Mouse (Mus musculus) heart, embryonic 12.5 days (tissue): ENCODE measurements around the gene Slc4a1. TPM values are rescaled to one million over a fixed set of nuclear protein-coding genes. Genes with fewer than 3 reads are reported as not detected.
A peak's percentile ranks its signal among the peaks of the same experiment; 100 is the strongest.

ENCODE experiments used
- ATAC-seq: fragments of 200-750 bp; cut with Nextera tagmentation; 2 replicates; pipeline ENCODE4 v1.8.0; 2017; ENCODE audit warnings: moderate TSS enrichment, moderate library complexity; ENCODE audit not compliant: insufficient number of reproducible peaks, low FRiP score
- H3K27ac ChIP-seq: fragments of 300-500 bp; sonication (generic); 2 replicates; pipeline ENCODE4 v1.5.1; 2016; ENCODE audit warnings: mild to moderate bottlenecking, moderate library complexity; ENCODE audit not compliant: poor library complexity, severe bottlenecking
- H3K27me3 ChIP-seq: fragments of 300-500 bp; sonication (generic); replicated peaks from 2 replicates; pipeline ENCODE4 v1.6.1; 2016; ENCODE audit warnings: mild to moderate bottlenecking, moderate library complexity
- H3K36me3 ChIP-seq: fragments of 300-500 bp; sonication (generic); 2 replicates; pipeline ENCODE4 v1.6.1; 2016; ENCODE audit warnings: mild to moderate bottlenecking, moderate library complexity
- H3K4me1 ChIP-seq: fragments of 300-500 bp; sonication (generic); replicated peaks from 2 replicates; pipeline ENCODE4 v1.6.1; 2016; ENCODE audit warnings: mild to moderate bottlenecking
- H3K4me2 ChIP-seq: fragments of 300-500 bp; sonication (generic); 2 replicates; pipeline ENCODE4 v1.6.1; 2016; ENCODE audit warnings: mild to moderate bottlenecking, moderate library complexity
- H3K4me3 ChIP-seq: fragments of 300-500 bp; sonication (generic); 2 replicates; pipeline ENCODE4 v1.5.1; 2016; ENCODE audit warnings: mild to moderate bottlenecking
- H3K9ac ChIP-seq: fragments of 300-500 bp; sonication (generic); 2 replicates; pipeline ENCODE4 v1.6.1; 2016; ENCODE audit warnings: mild to moderate bottlenecking, moderate library complexity
- H3K9me3 ChIP-seq: fragments of 300-500 bp; sonication (generic); replicated peaks from 2 replicates; pipeline ENCODE4 v1.6.1; 2016; ENCODE audit warnings: mild to moderate bottlenecking, moderate library complexity
- WGBS: fragments of 180-500 bp; shearing (Covaris S2); methylation state at CpG from one replicate; pipeline ENCODE4 v1.1.7; 2016; 5-methylcytosine and 5-hydroxymethylcytosine counted together
- microRNA-seq: library from miRNA; unstranded; fragments of <30 nt; microRNA quantifications from one replicate; pipeline ENCODE4, GENCODE M21; 2017
- polyA plus RNA-seq: library from polyadenylated mRNA; unstranded; fragments of >200 nt; fragmentation: Nextera tagmentation; extraction: Ambion mirVana; gene quantifications from 2 replicates; pipeline ENCODE4 v1.2.1, GENCODE M21; 2016

Gene Slc4a1
- polyA plus RNA-seq, 1 experiment from 2014 or later: 116 TPM

- peaks cover 43% of the 10 kb centered on the region for H3K4me1 ChIP-seq
- no peak for ATAC-seq
- H3K4me3 ChIP-seq: no peak overlapping the region
- 85% methylated on average over 4 of the region's 4 CpGs for WGBS
- H3K27ac ChIP-seq: no peak overlapping the region
- no peak overlapping the region for H3K9ac ChIP-seq
- no peaks in the 10 kb centered on the region for H3K27me3 ChIP-seq
- no peak overlapping the region for H3K4me2 ChIP-seq
- H3K36me3 ChIP-seq: peaks cover 74% of the 10 kb centered on the region
- H3K9me3 ChIP-seq: no peaks in the 10 kb centered on the region
Measured at GRCm38 (mm10) chr11:102311966-102312365, 54.0 kb downstream of the Slc4a1 start.

- H3K4me2 ChIP-seq: 0 out of 2 replicates have a peak overlapping the region, but pooled peaks have one; percentile 1
- H3K27ac ChIP-seq: peak overlapping the region; percentile 28; the same call in 1 of the 2 replicates
- peaks cover 83% of the 10 kb centered on the region for H3K36me3 ChIP-seq
- no peak for ATAC-seq
- H3K4me1 ChIP-seq: peaks cover 39% of the 10 kb centered on the region
- WGBS: 46% methylated on average over 38 of the region's 38 CpGs
- no peaks in the 10 kb centered on the region for H3K27me3 ChIP-seq
- no peaks in the 10 kb centered on the region for H3K9me3 ChIP-seq
- H3K9ac ChIP-seq: peak overlapping the region; percentile 58; the same call in 1 of the 2 replicates
- 0 out of 2 replicates have a peak overlapping the region, but pooled peaks have one; percentile 0 for H3K4me3 ChIP-seq
Measured at GRCm38 (mm10) chr11:102310768-102311695, 55.0 kb downstream of the Slc4a1 start.

GRCm38 (mm10) chr11:102309821-102310617, 56.0 kb downstream of the Slc4a1 start:
- Histone ChIP-seq H3K4me2 (peak overlapping the region; percentile 77), H3K9me3 (no peaks in the 10 kb centered on the region), H3K4me1 (peaks cover 29% of the 10 kb centered on the region), H3K27me3 (no peaks in the 10 kb centered on the region), H3K36me3 (peaks cover 88% of the 10 kb centered on the region), H3K4me3 (peak overlapping the region; percentile 51), H3K27ac (0 out of 2 replicates have a peak overlapping the region, but pooled peaks have one; percentile 12), H3K9ac (peak overlapping the region; percentile 63)
- ATAC-seq: no peak
- 85% methylated on average over 22 of the region's 22 CpGs for WGBS

- peak; percentile 94 for ATAC-seq
Measured at GRCm38 (mm10) chr11:102308979-102309378, 57.0 kb downstream of the Slc4a1 start.

GRCm38 (mm10) chr11:102308104-102308503, 57.9 kb downstream of the Slc4a1 start:
- Histone ChIP-seq H3K9ac (no peak overlapping the region), H3K27ac (no peak overlapping the region), H3K4me2 (no peak overlapping the region), H3K4me1 (peaks cover 29% of the 10 kb centered on the region), H3K4me3 (no peak overlapping the region), H3K36me3 (peaks cover 69% of the 10 kb centered on the region), H3K9me3 (no peaks in the 10 kb centered on the region), H3K27me3 (no peaks in the 10 kb centered on the region)
- ATAC-seq: no peak
- 79% methylated on average over 9 of the region's 9 CpGs for WGBS

More at GRCm38 (mm10) chr11:102308979-102309378, 57.0 kb downstream of the Slc4a1 start:
- H3K4me2 ChIP-seq: peak overlapping the region; percentile 77
- H3K4me1 ChIP-seq: peaks cover 29% of the 10 kb centered on the region
- under 1% methylated on average over 27 of the region's 27 CpGs for WGBS
- H3K36me3 ChIP-seq: peaks cover 78% of the 10 kb centered on the region
- H3K27me3 ChIP-seq: no peaks in the 10 kb centered on the region
- H3K9ac ChIP-seq: peak overlapping the region; percentile 63
- peak overlapping the region; percentile 51 for H3K4me3 ChIP-seq
- H3K9me3 ChIP-seq: no peaks in the 10 kb centered on the region
- peak overlapping the region; percentile 12; the same call in 1 of the 2 replicates for H3K27ac ChIP-seq

GRCm38 (mm10) chr11:102305359-102305758, 60.6 kb downstream of the Slc4a1 start:
- H3K4me1 ChIP-seq: peaks cover 18% of the 10 kb centered on the region
- no peaks in the 10 kb centered on the region for H3K9me3 ChIP-seq
- no peak for ATAC-seq
- H3K36me3 ChIP-seq: peaks cover 44% of the 10 kb centered on the region
- no peak overlapping the region for H3K9ac ChIP-seq
- WGBS: 54% methylated on average over 2 of the region's 3 CpGs
- no peak overlapping the region for H3K4me3 ChIP-seq
- H3K4me2 ChIP-seq: no peak overlapping the region
- no peaks in the 10 kb centered on the region for H3K27me3 ChIP-seq
- H3K27ac ChIP-seq: no peak overlapping the region

GRCm38 (mm10) chr11:102304141-102304540, 61.9 kb downstream of the Slc4a1 start:
- Histone ChIP-seq H3K4me1 (peaks cover 5% of the 10 kb centered on the region), H3K4me2 (no peak overlapping the region), H3K36me3 (peaks cover 35% of the 10 kb centered on the region), H3K27ac (no peak overlapping the region), H3K9me3 (peaks cover 4% of the 10 kb centered on the region; the same call in 1 of the 2 replicates), H3K4me3 (no peak overlapping the region), H3K9ac (no peak overlapping the region), H3K27me3 (no peaks in the 10 kb centered on the region)
- no peak for ATAC-seq
- WGBS: 48% methylated on average over 2 of the region's 2 CpGs

GRCm38 (mm10) chr11:102299839-102300238, 66.2 kb downstream of the Slc4a1 start:
- no peak overlapping the region for H3K4me2 ChIP-seq
- no peak overlapping the region for H3K27ac ChIP-seq
- no peaks in the 10 kb centered on the region for H3K36me3 ChIP-seq
- 20% methylated on average over 1 of the region's 1 CpGs for WGBS
- H3K9me3 ChIP-seq: peaks cover 4% of the 10 kb centered on the region; the same call in 1 of the 2 replicates
- no peak for ATAC-seq
- H3K9ac ChIP-seq: no peak overlapping the region
- H3K27me3 ChIP-seq: no peaks in the 10 kb centered on the region
- no peak overlapping the region for H3K4me3 ChIP-seq
- H3K4me1 ChIP-seq: peaks cover 14% of the 10 kb centered on the region

Small RNAs within 50 kb of the gene (microRNA-seq; reads per million reads assigned to microRNA genes)
- gene Mir6930: not detected

Other genes with a start within 250 kb of the Slc4a1 start
- 0.11 TPM in 1 of 2 replicates, not detected in the other for gene Nags, start 220.7 kb downstream of the Slc4a1 start, polyA plus RNA-seq
- gene Tmem101, start 209.8 kb downstream of the Slc4a1 start, polyA plus RNA-seq: 36.8 and 37.6 TPM in 2 replicates
- gene Lsm12, start 180.9 kb downstream of the Slc4a1 start, polyA plus RNA-seq: 90.9 and 94.3 TPM in 2 replicates
- 27.1 and 28.0 TPM in 2 replicates for gene G6pc3, start 176.6 kb downstream of the Slc4a1 start, polyA plus RNA-seq
- gene Hdac5, start 136.0 kb downstream of the Slc4a1 start, polyA plus RNA-seq: 92.2 and 95.9 TPM in 2 replicates
- 14.0 and 14.3 TPM in 2 replicates for gene BC030867, start 117.3 kb downstream of the Slc4a1 start, polyA plus RNA-seq
- 0.06 and 0.13 TPM in 2 replicates for gene Asb16, start 97.5 kb downstream of the Slc4a1 start, polyA plus RNA-seq
- gene Tmub2, start 81.3 kb downstream of the Slc4a1 start, polyA plus RNA-seq: 35.7 and 38.9 TPM in 2 replicates
- 10.9 and 11.8 TPM in 2 replicates for gene Atxn7l3, start 69.6 kb downstream of the Slc4a1 start, polyA plus RNA-seq
- gene Ubtf, start 46.5 kb downstream of the Slc4a1 start, polyA plus RNA-seq: 65.4 and 68.6 TPM in 2 replicates
- 1.7 and 1.8 TPM in 2 replicates for gene Rundc3a, start 27.2 kb upstream of the Slc4a1 start, polyA plus RNA-seq
- 253 and 260 TPM in 2 replicates for gene Slc25a39, start 41.7 kb upstream of the Slc4a1 start, polyA plus RNA-seq
- 189 and 191 TPM in 2 replicates for gene Grn, start 64.1 kb upstream of the Slc4a1 start, polyA plus RNA-seq
- gene Fam171a2, start 81.5 kb upstream of the Slc4a1 start, polyA plus RNA-seq: 4.5 and 5.6 TPM in 2 replicates
- gene Itga2b, start 103.9 kb upstream of the Slc4a1 start, polyA plus RNA-seq: 16.5 and 22.5 TPM in 2 replicates
- 38.9 and 42.7 TPM in 2 replicates for gene Gpatch8, start 190.2 kb upstream of the Slc4a1 start, polyA plus RNA-seq
- gene Gm11627, start 213.3 kb upstream of the Slc4a1 start, polyA plus RNA-seq: 10.9 and 11.6 TPM in 2 replicates
- 32.0 and 33.8 TPM in 2 replicates for gene Fzd2, start 238.2 kb upstream of the Slc4a1 start, polyA plus RNA-seq